Mouse (Mus musculus): ENCODE results near the gene Smim24.

- no peak for TF ChIP-seq POLR2A (IDR thresholded peaks at IDR 0.05; ENCODE audit: extremely low read depth, insufficient read depth, low read length)
- TF ChIP-seq CTCF (IDR thresholded peaks at IDR 0.05; ENCODE audit: low read depth, low read length), result no peak
Measured at GRCm38 (mm10) chr10:81415146-81415545, 22.3 kb downstream of the Smim24 start.
